Mouse (Mus musculus) intestine, postnatal 0 days (tissue): ENCODE results near the gene Klk11. TPM values are rescaled to one million over a fixed set of nuclear protein-coding genes. Genes with fewer than 3 reads are reported as not detected.

Experiments used
- ATAC-seq: fragments of 200-750 bp; cut with Nextera tagmentation; 2 replicates; pipeline ENCODE4 v1.8.0; 2017; ENCODE audit warnings: mild to moderate bottlenecking, moderate TSS enrichment, moderate library complexity
- H3K27ac ChIP-seq: fragments of 300-500 bp; sonication (generic); 2 replicates; pipeline ENCODE4 v1.5.1; 2014; ENCODE audit warnings: mild to moderate bottlenecking, low read depth, low read length, moderate library complexity
- H3K27me3 ChIP-seq: fragments of 300-500 bp; sonication (generic); replicated peaks from 2 replicates; pipeline ENCODE4 v1.6.1; 2014; ENCODE audit warnings: low read length, mixed read lengths; ENCODE audit not compliant: control insufficient read depth, insufficient read depth
- H3K36me3 ChIP-seq: fragments of 300-500 bp; sonication (generic); 2 replicates; pipeline ENCODE4 v1.6.1; 2014; ENCODE audit warnings: mild to moderate bottlenecking, moderate library complexity; ENCODE audit not compliant: control insufficient read depth, insufficient read depth
- H3K4me1 ChIP-seq: fragments of 300-500 bp; sonication (generic); replicated peaks from 2 replicates; pipeline ENCODE4 v1.6.1; 2014; ENCODE audit warnings: antibody characterized with exemption, low read length, mixed read lengths; ENCODE audit not compliant: control insufficient read depth, insufficient read depth
- H3K4me2 ChIP-seq: fragments of 300-500 bp; sonication (generic); replicated peaks from 2 replicates; pipeline ENCODE4 v1.6.1; 2014; ENCODE audit warnings: low read depth, mild to moderate bottlenecking, moderate library complexity
- H3K4me3 ChIP-seq: fragments of 300-500 bp; sonication (generic); 2 replicates; pipeline ENCODE4 v1.5.1; 2014; ENCODE audit warnings: low read depth, low read length
- H3K9ac ChIP-seq: fragments of 300-500 bp; sonication (generic); 2 replicates; pipeline ENCODE4 v1.6.1; 2014; ENCODE audit warnings: mild to moderate bottlenecking, low read depth, low read length
- H3K9me3 ChIP-seq: fragments of 300-500 bp; sonication (generic); 2 replicates; pipeline ENCODE4 v1.6.1; 2016; ENCODE audit warnings: mixed run types; ENCODE audit not compliant: control insufficient read depth
- CTCF ChIP-seq: sonication (generic); IDR thresholded peaks from 2 replicates; pipeline ENCODE4 v1.5.1; 2016; ENCODE audit warnings: low read depth, mild to moderate bottlenecking, control low read depth, antibody characterized with exemption, moderate library complexity
- WGBS: fragments of 180-500 bp; shearing (Covaris S2); extraction: QIAGEN DNeasy Blood & Tissue Kit; methylation state at CpG from one replicate; pipeline ENCODE4 v1.1.7; 2014; 5-methylcytosine and 5-hydroxymethylcytosine counted together
- polyA plus RNA-seq: library from polyadenylated mRNA; unstranded; fragments of >200 nt; fragmentation: Nextera tagmentation; extraction: Ambion mirVana; gene quantifications from 2 replicates; pipeline ENCODE4 v1.2.1, GENCODE M21; 2015

Gene Klk11
- polyA plus RNA-seq, 1 experiment from 2014 or later = 0.21 TPM

DNA sequence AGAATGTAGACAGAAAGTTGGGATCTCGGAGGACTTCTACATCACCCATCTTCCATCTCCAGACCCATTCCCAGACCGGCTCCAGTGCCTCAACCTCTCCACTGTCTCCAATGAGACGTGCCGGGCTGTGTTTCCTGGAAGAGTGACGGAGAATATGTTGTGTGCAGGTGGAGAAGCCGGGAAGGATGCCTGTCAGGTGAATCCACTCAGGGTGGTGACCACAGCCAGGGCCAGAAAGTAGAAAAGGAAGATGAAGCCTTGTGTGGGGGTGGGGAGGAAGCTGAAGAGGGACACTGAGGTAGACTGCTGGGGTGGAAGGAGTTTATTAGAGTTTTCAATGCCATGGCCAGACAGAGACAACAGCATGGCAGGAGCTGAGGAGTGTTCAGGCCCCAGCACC lies 2.5 kb upstream of the Klk11 start:
- H3K36me3 ChIP-seq = no peaks in the 10 kb centered on the region
- ATAC-seq = no peak
- no peak overlapping the region for H3K4me3 ChIP-seq
- no peak for TF ChIP-seq CTCF
- WGBS = 97% methylated on average over 6 of the region's 6 CpGs
- H3K9me3 ChIP-seq = no peaks in the 10 kb centered on the region
- H3K27ac ChIP-seq = no peak overlapping the region
- H3K9ac ChIP-seq = no peak overlapping the region
- H3K4me2 ChIP-seq = no peak overlapping the region
- no peaks in the 10 kb centered on the region for H3K4me1 ChIP-seq
- H3K27me3 ChIP-seq = no peaks in the 10 kb centered on the region

DNA sequence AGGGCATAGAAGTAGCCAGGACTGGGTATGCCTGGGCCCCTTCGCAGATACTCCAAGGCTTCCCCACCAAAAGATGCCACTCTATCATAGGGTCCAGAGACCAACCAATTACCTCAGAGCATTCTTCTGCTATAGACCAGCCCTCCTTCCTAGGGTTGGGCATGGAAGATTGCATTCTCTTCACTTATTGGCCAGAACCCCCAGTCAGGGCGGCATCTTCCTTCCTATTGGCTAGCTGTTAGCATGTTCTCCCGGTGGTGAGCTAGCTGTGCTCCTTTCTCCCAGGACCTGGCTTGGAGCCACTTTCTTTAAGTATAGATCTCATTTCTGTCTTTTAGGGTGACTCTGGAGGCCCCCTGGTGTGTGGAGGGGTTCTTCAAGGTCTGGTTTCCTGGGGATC lies 1.5 kb upstream of the Klk11 start:
- WGBS = 80% methylated on average over 3 of the region's 3 CpGs
- H3K36me3 ChIP-seq = no peaks in the 10 kb centered on the region

DNA sequence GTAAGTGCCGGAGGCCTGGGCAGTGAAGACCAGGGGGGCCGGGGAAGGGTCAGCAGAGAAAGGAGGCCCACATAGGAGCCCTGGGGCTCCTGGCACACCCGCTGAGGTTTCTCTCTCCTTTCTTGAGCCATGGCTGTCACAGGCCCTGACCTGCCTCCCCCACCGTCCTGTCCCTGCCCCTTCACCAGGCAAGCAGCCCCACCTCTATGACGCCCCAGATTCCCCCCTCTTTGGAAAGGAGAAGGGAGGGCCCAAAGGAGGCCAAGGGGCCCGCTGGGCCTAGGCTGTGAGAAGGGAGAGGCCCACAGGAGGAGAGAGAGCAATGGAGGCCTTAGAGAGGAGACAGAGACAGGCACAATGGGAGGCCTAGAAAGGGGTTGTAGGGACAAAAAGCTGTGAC lies 398 bp downstream of the Klk11 start:
- Histone ChIP-seq H3K4me1 (no peaks in the 10 kb centered on the region), H3K27me3 (no peaks in the 10 kb centered on the region), H3K36me3 (no peaks in the 10 kb centered on the region), H3K9ac (no peak overlapping the region), H3K4me3 (no peak overlapping the region), H3K27ac (no peak overlapping the region), H3K4me2 (no peak overlapping the region), H3K9me3 (no peaks in the 10 kb centered on the region)
- ATAC-seq = no peak
- no peak for TF ChIP-seq CTCF
- WGBS = 59% methylated on average over 6 of the region's 6 CpGs

More for the DNA sequence above, 1.5 kb upstream of the Klk11 start:
- H3K4me3 ChIP-seq = no peak overlapping the region
- no peaks in the 10 kb centered on the region for H3K4me1 ChIP-seq
- no peak for TF ChIP-seq CTCF
- no peak overlapping the region for H3K27ac ChIP-seq
- no peak overlapping the region for H3K9ac ChIP-seq
- H3K9me3 ChIP-seq = no peaks in the 10 kb centered on the region
- ATAC-seq = no peak
- H3K4me2 ChIP-seq = no peak overlapping the region
- no peaks in the 10 kb centered on the region for H3K27me3 ChIP-seq

DNA sequence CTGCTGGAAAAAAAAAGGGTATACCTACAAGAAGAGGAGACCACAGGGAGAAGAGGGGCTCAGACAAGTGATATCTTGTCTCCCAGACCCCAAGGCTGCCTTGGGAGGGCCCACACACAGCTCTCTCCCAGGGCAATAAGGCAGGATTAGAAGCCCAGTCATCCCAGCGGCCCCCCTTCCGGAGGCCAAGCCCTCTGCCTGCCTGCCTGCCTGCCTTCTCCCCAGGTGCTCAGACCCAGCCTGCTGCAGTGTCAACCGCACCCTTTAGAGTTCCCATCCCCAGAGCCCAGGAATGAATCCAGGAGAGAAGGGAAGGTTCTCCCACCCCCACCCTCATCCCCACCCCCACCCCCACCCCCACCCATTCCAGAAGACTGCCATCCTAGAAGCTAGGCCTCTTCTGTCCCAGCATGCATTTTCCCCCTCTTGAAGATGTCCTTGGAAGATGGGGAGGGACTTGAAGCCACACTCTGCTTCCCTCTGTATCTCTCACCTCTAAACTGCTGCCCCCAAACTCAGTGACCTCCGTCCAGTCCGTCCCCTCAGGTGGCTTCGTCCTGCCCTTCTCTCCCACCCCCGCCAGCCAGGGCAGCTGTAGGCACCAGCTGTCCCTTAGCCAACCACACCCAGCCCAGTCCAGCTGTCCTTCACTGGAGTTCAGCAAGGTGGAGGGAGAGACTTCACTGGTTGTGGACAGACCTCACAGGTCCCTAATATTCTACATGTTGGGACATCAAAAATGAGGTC lies 1.1 kb downstream of the Klk11 start:
- Histone ChIP-seq H3K27me3 (no peaks in the 10 kb centered on the region), H3K9me3 (no peaks in the 10 kb centered on the region), H3K4me2 (no peak overlapping the region), H3K4me3 (no peak overlapping the region), H3K36me3 (no peaks in the 10 kb centered on the region), H3K4me1 (no peaks in the 10 kb centered on the region), H3K9ac (no peak overlapping the region), H3K27ac (no peak overlapping the region)
- no peak for TF ChIP-seq CTCF
- ATAC-seq = no peak
- 52% methylated on average over 7 of the region's 7 CpGs for WGBS

DNA sequence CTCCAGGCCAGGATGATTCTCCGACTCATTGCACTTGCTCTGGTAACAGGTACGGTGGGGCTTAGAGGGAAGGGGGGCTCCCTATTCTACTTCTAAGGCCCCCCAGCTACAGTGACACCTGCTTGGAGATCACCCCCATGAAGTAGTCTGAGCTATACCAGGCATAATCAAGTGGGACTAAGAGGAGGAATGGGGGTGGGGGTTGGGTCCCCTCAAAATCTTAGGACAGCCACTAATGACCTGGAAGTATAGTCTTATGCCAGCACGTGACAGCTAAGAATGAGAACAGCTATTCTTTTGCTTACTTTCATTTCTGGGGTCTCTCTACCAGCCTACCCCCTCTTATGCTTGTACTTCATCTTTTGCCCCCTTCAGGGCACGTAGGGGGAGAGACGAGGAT lies 2.1 kb downstream of the Klk11 start:
- Histone ChIP-seq H3K4me3 (no peak overlapping the region), H3K27ac (no peak overlapping the region), H3K36me3 (no peaks in the 10 kb centered on the region), H3K9ac (no peak overlapping the region), H3K4me2 (no peak overlapping the region), H3K4me1 (no peaks in the 10 kb centered on the region), H3K9me3 (no peaks in the 10 kb centered on the region), H3K27me3 (no peaks in the 10 kb centered on the region)
- no peak for ATAC-seq
- WGBS = 79% methylated on average over 5 of the region's 5 CpGs
- TF ChIP-seq CTCF = no peak

DNA sequence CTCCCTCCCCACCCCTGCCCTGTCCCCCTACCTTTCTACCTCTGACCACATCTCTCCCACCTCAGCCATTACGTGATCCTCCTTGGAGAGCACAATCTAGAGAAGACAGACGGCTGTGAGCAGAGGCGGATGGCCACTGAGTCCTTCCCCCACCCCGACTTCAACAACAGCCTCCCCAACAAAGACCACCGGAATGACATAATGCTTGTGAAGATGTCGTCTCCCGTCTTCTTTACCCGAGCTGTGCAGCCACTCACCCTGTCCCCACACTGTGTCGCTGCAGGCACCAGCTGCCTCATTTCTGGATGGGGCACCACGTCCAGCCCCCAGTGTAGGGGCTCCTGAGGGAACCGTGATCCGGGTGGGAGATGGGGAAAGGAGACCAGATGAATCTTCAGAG lies 3.0 kb downstream of the Klk11 start:
- no peak for TF ChIP-seq CTCF
- no peak for ATAC-seq
- no peaks in the 10 kb centered on the region for H3K9me3 ChIP-seq
- no peaks in the 10 kb centered on the region for H3K36me3 ChIP-seq
- H3K4me1 ChIP-seq = no peaks in the 10 kb centered on the region
- no peak overlapping the region for H3K4me2 ChIP-seq
- H3K9ac ChIP-seq = no peak overlapping the region
- H3K27me3 ChIP-seq = no peaks in the 10 kb centered on the region
- WGBS = 87% methylated on average over 12 of the region's 12 CpGs
- H3K27ac ChIP-seq = no peak overlapping the region
- no peak overlapping the region for H3K4me3 ChIP-seq
